ENCODE assay signal across 13 mouse cellular contexts in genomic region chr5:21703708-21704107, GRCm38 (mm10). TPM values are rescaled to one million over a fixed set of nuclear protein-coding genes. Genes with fewer than 3 reads are reported as not detected.
"Had no signal": no experiment of that assay in that cellular context is flagged by ENCODE, and none has a peak within 500 bp of the region (broad histone marks: within the 10 kb centered on the region; RNA-seq: fewer than 3 reads in every experiment).

No protein-coding gene starts in this region.

- H3K36me3 ChIP-seq: limb, embryonic 13.5 days; neural tube, embryonic 13.5 days had no signal

- H3K27me3 ChIP-seq: limb, embryonic 13.5 days; neural tube, embryonic 13.5 days had no signal

- H3K27ac ChIP-seq: kidney, postnatal 0 days; limb, embryonic 13.5 days; liver, embryonic 14.5 days; midbrain, embryonic 10.5 days; neural tube, embryonic 13.5 days had no signal

- H3K9me3 ChIP-seq: limb, embryonic 13.5 days; midbrain, embryonic 10.5 days; neural tube, embryonic 13.5 days had no signal

- H3K4me3 ChIP-seq: limb, embryonic 13.5 days; midbrain, embryonic 10.5 days; neural tube, embryonic 13.5 days had no signal

- DNase-seq: left cerebral cortex, postnatal 4 days; lung, adult 18-20 months; retina, postnatal 1 day; right cerebral cortex, postnatal 4 days; spleen, adult 18-20 months; thymus, postnatal 36 days had no signal

- ATAC-seq: midbrain, embryonic 16.5 days had no signal

- H3K4me2 ChIP-seq: limb, embryonic 13.5 days; neural tube, embryonic 13.5 days had no signal

- H3K9ac ChIP-seq: limb, embryonic 13.5 days; liver, embryonic 14.5 days; neural tube, embryonic 13.5 days had no signal

RNA-seq across cellular contexts. Expression of gene Fbxl13, which starts 58.3 kb away (rescaled TPM):
- polyA plus RNA-seq: liver, adult 2 months had no signal
